Mouse (Mus musculus): Measurements from ENCODE around the gene Usp10.
A peak's percentile ranks its signal among the peaks of the same experiment; 100 is the strongest.

Usp10 gene

GRCm38 (mm10) chr8:119960531-119961104 lies 50.5 kb downstream of the Usp10 start:
- no peak for DNase-seq (ENCODE audit: low spot score)

- DNase-seq (ENCODE audit: low spot score), result no peak
Observed at GRCm38 (mm10) chr8:119964859-119965258, 54.7 kb downstream of the Usp10 start.

- no peak for DNase-seq (ENCODE audit: low spot score)
Observed at GRCm38 (mm10) chr8:119967435-119967834, 57.3 kb downstream of the Usp10 start.

DNA sequence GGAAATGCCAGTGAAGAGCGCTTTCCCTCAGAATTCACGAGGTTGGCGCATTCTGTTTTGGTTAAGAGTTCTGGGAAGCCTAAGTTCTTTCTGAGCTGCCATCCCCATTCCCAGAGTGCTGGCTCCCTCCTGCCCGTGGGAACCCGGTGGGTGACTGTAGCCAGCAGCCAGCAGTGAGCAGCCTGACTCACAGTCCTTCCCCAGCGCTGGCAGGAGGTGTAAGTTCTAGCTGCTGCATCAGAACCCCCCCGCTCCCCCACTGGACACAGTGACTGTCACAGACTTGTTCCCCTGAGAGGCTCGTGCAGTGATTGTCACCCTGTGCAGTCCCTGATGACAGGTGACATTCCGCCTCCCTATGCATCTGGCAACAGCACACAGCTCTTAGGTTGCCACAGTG lies 60.0 kb downstream of the Usp10 start:
- DNase-seq (ENCODE audit: low spot score), result no peak

DNA sequence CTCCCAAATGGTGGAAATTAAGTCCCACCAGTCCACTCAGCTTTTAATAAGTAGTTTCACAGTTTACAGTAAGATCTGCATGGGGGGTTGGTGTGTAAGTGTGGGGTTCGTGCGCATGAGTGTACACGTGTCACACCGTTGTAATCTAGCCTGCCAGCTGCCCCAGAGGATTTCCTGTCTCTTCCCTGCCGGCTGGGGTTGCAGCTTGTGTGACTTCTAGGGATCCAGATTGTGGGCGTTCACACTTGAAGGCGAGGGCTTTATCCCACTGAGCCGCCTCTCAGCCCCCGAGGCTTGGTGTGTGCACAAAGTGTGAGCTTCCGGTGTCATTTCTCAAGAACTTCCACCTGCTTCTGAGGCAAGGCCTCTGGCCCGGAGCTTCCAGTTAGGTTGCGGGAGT lies 62.4 kb downstream of the Usp10 start:
- DNase-seq (ENCODE audit: low spot score), result no peak

DNA sequence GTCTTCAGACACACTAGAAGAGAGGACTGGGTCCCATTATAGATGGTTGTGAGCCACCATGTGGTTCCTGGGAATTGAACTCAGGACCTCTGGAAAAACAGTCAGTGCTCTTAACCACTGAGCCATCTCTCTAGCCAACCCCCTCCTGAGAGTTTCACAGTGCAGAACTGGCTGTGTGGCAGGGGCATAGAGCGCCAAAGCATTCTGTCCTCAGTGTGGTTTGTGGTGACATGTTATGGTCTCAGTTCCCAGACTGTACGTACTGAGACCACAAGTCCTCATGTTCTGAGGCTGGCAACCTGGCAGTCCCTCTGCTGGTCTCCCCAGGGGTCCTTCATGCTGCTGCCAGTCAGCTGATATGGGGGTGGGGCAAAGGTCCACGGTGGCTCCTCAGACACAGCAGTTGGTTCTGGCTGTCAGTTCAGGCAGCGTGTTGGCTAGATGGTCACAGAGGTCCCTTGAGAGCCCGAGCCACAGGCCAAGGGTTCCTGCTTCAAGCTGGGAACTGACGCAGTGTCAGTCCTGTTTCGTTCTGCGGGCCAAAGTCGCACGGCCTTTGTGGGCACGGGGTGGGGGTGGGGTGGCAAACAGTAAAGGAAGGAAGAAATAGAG lies 68.7 kb downstream of the Usp10 start:
- no peak for DNase-seq (ENCODE audit: low spot score)

GRCm38 (mm10) chr8:119981253-119981652 lies 71.1 kb downstream of the Usp10 start:
- no peak for DNase-seq (ENCODE audit: low spot score)

GRCm38 (mm10) chr8:119984085-119984484 lies 73.9 kb downstream of the Usp10 start:
- no peak for DNase-seq (ENCODE audit: low spot score)

- DNase-seq (ENCODE audit: low spot score), result no peak
Observed at GRCm38 (mm10) chr8:119986174-119986573, 76.0 kb downstream of the Usp10 start.

GRCm38 (mm10) chr8:119988087-119988486 lies 77.9 kb downstream of the Usp10 start:
- DNase-seq (ENCODE audit: low spot score), result no peak

DNA sequence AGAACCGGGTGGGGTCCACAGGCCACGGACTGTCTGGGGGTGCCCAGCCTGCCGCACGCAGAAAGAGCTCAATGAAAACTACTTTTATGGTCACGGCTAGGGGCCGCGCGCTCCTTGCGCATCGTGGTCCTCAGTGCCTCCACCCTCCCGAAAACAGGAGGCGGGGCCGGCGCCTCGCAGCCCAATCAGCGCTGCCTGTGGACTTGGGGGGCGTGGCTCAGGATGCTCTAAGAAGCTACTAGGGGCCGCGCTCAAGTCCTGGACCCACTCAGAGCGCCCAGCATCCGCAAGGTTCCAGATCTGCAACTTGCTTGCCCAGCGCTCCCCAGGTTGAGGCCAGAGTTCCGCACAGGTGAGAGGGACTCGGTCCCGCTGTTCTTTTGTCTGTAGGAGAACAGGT lies 82.1 kb downstream of the Usp10 start, which contains the start of gene Crispld2:
TSS of gene Crispld2 (plus strand) at position 190 of the 400 bp plus-strand sequence.
- peak; percentile 73 for DNase-seq (ENCODE audit: low spot score)

- DNase-seq (ENCODE audit: low spot score), result no peak
Observed at GRCm38 (mm10) chr8:119994114-119994513, 84.0 kb downstream of the Usp10 start.

DNA sequence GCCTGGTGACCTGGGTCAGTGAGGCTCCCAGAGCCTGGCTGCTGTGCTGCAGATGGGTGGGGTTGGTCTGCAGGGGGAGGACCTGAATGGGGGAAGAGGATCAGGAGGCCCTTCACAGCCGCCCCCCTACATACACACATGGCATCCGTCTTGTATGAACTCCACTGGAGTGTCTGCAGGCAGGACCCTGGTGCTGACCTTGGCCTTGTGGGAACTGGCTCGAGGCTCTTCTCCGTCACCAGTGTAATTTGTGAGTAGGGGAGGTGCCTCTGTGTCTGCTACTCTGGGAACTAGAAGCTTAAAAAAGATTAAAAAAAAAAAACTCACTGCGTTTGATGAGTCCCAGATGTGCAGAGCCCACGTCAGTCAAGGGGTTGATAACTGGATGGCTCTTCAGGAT lies 84.4 kb downstream of the Usp10 start:
- DNase-seq (ENCODE audit: low spot score), result no peak

DNA sequence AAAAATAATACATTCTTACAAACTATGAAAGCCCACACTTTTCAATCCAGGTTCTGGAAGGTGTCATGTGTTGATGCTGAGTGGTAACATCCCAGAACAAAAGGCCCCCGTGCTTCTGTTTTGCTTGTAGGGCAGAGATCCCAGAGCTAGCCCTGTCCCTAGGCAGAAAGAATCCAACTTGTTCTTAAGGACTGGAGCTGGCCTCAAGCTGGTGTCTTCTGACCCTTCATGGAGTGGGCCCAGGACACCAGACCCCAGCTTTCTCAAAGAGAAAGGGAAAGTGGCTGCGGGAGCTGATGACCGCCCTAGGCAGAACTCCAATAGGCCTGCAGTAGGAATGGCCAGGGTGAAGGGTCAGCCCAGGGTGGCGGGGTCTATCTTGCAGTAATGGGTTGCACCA lies 87.1 kb downstream of the Usp10 start:
- DNase-seq (ENCODE audit: low spot score), result no peak

- no peak for DNase-seq (ENCODE audit: low spot score)
Observed at GRCm38 (mm10) chr8:120000461-120000860, 90.3 kb downstream of the Usp10 start.

DNA sequence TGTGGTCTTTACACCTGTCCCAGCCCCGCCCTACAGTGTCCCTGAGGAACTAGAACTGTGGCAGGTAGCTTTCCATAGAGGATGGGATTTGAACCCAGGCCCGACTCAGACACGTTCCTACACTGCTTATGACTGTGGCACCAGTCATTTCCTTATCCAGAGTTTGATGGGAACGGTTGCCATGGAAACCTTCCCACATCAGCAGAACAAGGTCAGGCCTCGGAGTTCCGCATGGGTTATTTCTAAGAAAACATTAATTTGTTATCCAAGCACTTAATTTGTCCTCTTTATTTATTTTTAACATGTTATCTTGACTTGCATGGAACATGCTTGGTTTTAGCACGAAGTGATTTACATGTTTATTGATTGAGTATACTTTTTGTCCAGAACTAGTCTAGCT lies 91.6 kb downstream of the Usp10 start:
- DNase-seq (ENCODE audit: low spot score), result no peak

DNA sequence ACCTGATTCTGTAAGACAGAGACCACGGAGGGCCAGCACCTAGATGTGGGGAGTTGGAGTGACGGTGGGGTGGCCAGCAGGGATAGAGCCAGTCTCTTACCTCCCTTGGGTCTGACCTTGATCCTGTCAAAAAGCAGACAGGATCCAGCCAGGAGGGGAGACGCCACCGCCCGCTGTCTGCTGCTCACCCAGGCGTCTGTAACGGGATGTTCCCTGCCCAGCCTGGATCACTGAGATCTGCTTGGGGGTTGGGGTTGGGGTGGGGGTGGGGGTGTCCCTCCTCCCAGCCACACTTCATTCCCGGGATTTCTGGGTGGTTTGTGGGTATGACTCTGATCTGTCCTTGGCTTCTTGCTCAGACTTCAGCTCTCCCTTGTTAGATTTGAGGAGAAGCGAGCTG lies 92.2 kb downstream of the Usp10 start:
- no peak for DNase-seq (ENCODE audit: low spot score)

DNA sequence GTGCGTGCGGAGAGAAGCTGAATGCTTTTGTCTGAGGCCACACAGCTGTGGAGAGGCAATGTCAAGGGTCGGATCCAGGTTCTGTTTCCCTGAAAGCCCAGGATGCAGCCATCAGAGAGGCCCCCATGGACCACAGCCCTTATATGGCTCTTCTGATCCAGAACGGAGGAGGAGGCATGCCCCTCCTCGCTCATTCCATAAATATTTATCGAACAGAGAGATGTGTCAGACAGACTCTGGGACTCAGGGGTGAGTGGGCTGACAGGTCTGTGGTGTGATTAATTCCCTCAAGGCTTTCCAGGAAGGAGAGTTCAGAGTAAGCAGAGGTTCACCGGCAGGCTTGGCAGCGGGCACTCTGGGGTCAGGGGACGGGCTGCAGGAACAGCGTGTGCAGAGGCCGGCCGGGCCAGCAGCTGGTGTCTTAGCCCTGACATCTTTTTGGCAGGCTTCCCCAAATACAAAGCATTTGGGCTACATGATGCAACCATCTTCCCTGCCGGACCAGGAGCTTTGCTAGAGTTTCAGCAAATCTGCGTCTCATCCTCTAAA lies 94.1 kb downstream of the Usp10 start:
- DNase-seq (ENCODE audit: low spot score), result no peak

- no peak for DNase-seq (ENCODE audit: low spot score)
Observed at GRCm38 (mm10) chr8:120004705-120005381, 94.7 kb downstream of the Usp10 start.

GRCm38 (mm10) chr8:120006645-120007160 lies 96.5 kb downstream of the Usp10 start:
- no peak for DNase-seq (ENCODE audit: low spot score)

All from ovary, postnatal 14 days (tissue).